Mouse (Mus musculus) CD8-positive naive resting alpha-beta T cell, adult 2 months (primary cell): ENCODE measurements around the gene Sec24c.
A peak's percentile ranks its signal among the peaks of the same experiment; 100 is the strongest.
"Not testable (repeated sequence)": the region's sequence is repeated elsewhere in the genome, so short reads cannot be mapped to it uniquely, and the experiment has no call there.

ENCODE experiments used
- DNase-seq, 2 experiments: peaks; one replicate each; pipeline ENCODE4 v3.0.0; 2022; ENCODE audit warnings: low read depth in 2 of 2, low spot score in 2 of 2

Sec24c gene

DNA sequence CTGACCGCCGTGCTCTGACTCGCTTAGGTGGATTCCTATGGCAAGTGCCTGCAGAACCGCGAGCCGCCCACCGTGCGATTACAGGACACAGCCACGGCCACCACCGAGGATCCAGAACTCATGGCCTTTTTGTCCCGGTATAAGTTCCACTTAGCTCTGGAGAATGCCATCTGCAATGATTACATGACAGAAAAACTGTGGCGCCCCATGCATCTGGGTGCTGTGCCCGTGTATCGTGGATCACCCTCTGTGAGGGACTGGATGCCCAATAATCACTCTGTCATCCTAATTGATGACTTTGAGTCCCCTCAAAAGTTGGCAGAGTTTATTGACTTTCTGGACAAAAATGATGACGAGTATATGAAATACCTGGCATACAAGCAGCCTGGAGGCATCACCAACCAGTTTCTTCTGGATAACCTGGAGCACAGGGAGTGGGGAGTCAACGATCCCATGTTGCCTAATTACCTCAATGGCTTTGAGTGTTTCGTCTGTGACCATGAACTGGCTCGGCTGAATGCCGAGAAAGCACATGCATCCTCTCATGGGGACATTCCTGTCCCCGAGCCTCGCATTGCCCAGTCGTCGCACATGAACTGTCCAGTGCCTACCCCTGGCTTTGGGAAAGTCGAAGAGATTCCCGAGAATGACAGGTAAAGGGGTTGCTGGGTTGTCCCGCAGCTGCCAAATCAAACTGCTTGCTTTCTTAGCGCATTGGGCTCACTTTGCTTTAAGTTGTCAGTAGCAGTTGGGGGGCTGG, 21.8 kb downstream of the Sec24c start:
- no peak for DNase-seq

DNA sequence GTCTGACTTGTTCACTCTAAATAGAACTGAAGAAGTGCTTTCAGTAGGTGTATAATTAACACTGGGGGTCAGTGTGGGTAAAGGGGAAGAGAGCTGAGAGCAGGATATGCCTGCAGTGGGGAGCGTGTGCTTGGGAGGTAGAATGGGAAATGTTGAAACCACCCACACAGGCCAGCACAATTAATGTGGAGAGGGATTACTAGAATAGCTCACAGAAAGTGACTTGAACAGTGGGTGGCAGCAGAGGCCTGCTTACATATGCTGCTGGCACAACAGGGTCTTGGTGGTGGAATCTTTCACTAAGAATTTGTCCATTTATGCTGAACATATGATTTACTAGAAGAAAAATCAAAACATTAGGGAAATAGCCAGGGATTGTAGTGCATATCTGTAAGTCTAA, 22.9 kb downstream of the Sec24c start:
- DNase-seq: peak; percentile 21 to 33

DNA sequence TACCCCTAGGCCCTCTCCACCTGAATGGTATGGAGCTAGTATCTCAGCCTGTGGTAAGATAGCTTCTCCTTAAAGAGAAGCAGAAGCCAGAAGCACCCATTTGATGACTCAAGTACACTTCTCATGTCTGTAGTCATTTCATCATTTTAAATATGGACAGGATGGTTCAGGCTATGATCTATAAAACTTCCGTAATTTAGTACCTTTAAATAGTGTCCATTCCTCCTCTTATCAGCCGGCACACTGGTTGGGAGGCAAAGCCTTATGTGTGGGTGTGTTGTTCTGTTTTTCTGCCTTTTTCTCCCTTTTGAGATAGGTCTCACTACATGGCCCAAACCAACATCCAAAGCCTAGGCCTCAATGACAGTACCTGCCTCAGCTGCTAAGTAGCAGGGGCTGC, 24.4 kb downstream of the Sec24c start:
- no peak for DNase-seq

DNA sequence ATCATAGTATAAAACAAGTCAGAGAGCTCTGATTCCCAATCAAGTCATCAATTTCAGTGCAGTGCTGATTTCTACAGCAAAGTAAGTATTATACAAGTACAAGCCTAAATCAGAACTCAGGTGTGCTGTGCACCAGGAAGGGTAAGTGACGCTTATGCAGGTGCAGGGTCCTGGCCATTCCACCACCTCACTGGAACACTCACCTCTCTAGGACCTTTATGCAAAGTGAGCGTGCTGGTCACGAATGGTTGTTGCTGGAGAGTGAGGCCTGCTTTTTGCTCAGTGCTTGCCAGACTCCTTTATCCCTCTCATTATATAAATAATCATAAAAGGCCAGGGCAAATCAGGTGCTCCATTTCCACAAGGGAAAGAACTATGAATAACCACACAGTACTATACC, 26.3 kb downstream of the Sec24c start:
- DNase-seq: no peak

DNA sequence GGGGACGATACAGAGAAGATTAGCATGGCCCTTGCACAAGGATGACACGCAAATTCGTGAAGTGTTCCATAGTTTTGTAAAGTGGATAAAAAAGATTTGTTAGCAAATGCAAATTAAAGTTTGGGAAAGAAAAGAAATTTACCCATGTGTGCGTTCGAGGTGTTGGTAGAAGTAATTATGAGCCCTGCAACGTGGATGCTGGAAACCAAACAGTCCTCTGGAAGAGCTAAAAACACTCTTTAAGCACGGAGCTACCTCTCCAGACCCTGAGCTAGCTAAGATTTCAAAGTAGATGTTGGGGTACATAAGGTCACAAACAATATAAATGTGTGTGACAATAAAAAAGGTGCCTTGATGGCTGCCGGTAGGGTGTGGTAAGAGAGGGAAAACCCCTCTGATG, 27.4 kb downstream of the Sec24c start:
- no peak for DNase-seq

DNA sequence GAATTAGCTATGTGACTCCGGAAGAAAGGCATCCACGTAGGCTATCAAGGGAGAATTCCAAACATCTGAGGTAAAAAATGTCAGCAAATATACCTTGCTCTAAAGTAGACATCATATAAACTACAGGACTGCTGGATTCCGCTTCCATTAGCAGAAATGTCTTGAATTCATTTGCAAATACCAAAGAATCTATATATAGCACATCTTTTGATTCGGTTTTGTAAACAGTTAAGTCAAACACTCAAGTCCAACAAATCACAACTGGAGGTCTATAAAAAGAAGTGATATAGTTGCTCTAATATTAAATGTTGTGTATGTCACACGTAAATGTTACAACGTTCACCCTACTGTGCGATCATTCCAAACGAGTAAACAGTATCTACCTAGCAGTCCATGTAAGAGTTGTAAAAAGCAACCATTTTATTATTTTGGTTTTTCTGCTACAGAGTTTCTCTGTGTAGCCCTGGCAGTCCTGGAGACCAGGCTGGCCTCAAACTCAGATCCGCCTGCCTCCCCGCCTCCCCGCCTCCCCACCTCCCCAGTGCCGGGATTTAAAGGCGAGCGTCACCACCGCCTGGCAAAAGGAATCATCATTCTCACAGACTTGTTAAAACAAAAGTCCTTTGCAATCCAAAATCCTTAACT, 28.1 kb downstream of the Sec24c start:
- DNase-seq: no peak

DNA sequence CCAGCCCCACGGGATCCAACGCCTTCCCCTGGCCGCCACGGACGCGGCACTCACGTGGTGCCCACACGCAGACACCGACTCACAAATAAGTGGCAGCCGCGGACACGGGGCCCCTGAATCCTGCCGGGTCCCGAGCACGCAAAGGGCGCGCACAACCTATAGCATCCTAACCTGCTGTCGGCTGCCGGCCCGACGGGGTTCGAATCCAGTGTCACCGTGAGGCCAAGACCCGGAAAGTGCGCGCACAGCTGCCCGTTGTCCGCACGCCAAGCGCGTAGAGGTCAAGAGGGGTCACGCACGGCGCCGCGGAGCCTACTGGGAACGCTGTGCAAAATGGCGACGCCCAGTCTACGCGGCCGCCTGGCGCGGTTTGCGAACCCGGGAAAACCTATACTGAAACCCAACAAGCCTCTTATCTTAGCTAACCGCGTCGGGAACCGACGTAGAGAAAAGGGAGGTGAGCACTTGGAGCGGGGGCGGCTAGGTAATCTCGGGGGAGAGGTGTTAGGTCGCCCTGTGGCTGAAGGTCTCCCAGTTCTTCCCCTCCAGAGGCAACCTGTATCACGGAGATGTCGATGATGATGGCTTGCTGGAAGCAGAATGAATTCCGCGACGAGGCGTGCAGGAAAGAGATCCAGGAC, 28.8 kb downstream of the Sec24c start, which contains the start of gene Chchd1:
Gene Chchd1 (plus strand): TSS at position 266 of the 641 bp plus-strand sequence.
- DNase-seq: peak; percentile 70 to 73

DNA sequence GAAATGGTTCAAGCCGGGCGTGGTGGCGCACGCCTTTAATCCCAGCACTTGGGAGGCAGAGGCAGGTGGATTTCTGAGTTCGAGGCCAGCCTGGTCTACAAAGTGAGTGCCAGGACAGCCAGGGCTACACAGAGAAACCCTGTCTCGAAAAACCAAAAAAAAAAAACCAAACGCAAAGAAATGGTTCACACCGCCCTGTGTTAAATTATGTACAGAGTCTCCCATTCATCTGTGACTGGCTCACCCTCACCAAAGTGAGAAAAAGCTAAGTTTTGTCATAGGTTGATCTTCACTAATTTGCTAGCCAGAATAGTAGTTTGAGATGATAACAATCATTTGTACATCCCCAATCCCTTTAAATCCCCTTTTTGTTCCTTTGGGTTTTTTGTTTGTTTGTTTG, 29.4 kb downstream of the Sec24c start:
- not testable (repeated sequence) for DNase-seq

DNA sequence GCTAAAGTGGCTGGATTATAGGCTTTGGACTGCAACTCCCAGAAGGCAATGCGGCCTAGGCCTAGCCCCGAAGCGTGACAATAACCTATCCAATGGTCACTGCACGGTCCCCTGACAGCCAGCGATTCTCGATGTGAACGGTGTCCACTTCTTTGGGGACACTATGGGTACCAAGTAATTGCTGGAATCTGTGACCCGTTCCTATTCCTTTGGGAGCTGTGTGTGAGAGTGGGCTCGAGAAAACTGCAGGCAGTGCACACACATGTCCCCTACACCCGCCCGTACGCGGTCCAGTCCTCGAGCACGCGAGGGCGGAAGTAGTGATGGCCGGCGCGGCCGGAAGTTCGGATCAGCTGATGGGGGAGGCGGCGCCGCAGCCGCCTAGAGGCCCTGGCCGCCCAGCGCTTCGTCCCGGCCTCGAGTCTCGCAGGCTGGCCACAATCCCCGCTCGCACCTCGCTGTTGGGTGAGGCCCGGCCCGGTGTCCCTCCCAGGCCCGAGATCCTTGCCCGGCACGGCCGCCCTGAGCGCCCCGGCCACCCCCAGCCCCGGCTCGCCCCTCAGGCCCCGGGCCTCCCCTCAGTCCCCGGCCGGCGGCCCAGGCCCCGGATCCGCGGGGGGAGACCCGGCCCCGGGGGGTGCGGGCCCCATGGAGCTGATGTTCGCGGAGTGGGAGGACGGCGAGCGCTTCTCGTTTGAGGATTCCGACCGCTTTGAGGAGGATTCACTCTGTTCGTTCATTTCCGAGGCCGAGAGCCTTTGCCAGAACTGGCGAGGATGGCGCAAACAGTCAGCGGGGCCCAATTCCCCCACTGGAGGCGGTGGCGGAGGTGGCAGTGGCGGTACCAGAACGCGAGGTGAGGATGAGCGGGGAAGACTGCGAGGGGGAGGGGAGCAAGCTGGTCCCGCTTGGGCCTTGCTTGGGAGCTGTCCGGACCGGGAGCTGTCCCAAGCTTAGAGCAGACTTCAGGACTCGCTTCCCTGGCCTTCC, 33.4 kb downstream of the Sec24c start, which contains the start of gene Zswim8:
Gene Zswim8 (plus strand): TSS at position 352 of the 990 bp plus-strand sequence.
- peak; percentile 42 to 49 for DNase-seq

DNA sequence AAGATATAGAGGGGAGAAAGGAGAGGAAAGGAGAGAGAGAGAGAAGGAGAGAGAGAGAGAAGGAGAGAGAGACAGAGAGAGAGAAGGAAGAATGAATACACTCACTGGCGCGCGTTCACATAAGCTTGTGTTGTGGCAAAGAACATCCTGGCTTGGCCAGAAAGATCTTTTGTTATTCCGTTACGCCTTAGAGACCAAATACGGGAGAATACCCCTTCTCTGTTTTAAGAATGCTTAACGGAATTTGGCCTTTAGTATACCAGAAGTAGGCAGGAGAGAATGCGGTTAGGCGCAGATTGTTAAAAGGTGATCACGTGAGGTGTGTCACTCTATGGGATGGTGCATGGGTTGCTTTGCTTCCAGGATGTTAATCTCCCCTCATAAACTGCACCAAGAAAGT, 34.1 kb downstream of the Sec24c start:
- peak; percentile 11 to 36 for DNase-seq

DNA sequence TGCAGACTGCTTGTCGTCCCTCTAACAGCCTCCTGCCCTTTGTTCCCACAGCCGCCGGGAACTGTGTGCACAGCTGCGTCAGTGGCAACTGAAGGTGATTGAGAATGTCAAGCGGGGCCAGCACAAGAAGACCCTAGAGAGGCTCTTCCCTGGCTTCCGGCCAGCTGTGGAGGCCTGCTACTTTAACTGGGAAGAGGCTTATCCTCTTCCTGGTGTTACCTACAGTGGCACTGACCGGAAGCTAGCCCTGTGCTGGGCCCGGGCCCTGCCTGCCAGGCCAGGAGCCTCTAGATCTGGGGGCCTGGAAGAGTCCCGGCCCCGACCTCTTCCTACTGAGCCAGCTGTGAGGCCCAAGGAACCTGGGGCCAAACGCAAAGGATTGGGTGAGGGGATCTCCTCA, 39.7 kb downstream of the Sec24c start:
- no peak for DNase-seq

DNA sequence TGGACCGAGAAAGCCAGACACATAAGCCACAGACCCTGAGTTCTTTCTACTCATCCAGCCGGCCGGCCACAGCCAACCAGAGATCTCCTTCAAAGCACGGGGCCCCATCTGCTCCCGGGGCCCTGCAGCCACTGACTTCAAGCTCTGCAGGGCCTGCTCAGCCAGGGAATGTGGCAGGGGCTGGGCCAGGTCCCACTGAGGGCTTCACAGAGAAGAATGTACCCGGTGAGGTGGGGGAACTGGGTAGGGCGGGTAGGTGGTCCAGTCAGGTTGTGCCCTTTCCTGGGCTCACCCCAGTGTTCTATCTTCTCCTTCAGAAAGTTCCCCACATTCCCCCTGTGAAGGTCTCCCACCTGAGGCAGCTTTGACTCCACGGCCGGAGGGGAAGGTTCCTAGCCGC, 44.3 kb downstream of the Sec24c start:
- DNase-seq: no peak

DNA sequence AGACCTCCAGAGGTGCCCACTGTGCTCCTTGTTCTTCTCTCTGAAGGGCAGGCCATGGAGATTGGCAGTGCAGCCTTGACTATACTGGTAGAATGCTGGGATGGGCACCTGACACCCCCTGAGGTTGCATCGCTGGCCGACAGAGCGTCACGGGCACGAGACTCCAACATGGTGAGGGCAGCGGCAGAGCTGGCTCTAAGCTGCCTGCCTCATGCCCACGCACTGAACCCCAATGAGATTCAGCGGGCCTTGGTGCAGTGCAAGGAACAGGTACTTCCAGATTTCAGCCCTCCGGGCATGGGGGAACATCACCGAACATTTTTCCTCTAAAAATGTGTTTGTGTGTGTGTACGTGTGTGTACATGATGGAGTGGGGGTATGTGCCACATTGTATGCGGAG, 45.7 kb downstream of the Sec24c start:
- DNase-seq: no peak

DNA sequence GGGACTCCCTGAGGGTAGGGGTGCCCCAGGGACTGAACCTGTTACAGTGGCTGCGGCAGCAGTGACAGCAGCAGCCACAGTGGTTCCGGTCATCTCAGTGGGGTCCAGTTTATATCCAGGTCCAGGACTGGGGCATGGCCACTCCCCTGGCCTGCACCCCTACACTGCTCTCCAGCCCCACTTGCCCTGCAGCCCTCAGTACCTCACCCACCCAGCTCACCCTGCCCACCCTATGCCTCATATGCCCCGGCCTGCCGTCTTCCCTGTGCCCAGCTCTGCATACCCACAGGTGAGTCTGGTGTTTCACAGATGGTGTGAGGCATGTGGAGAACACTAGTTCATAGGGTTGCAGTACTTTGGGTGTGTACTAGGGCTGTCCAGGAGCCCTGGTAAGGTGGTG, 47.3 kb downstream of the Sec24c start:
- DNase-seq: no peak

DNA sequence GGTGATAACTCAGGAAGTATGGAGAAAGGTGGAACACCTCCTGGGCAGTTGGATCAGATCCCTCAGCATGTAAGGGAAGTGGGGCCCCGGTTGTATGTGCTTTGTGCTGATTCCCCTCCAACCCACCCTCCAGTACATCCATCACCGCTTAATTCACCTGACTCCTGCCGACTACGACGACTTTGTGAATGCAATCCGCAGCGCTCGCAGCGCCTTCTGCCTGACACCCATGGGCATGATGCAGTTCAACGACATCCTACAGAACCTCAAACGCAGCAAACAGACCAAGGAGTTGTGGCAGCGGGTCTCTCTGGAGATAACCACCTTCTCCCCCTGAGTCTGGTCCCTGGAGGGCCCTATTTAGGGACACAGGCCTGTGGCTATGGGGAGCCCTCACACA, 48.9 kb downstream of the Sec24c start:
- no peak for DNase-seq

DNA sequence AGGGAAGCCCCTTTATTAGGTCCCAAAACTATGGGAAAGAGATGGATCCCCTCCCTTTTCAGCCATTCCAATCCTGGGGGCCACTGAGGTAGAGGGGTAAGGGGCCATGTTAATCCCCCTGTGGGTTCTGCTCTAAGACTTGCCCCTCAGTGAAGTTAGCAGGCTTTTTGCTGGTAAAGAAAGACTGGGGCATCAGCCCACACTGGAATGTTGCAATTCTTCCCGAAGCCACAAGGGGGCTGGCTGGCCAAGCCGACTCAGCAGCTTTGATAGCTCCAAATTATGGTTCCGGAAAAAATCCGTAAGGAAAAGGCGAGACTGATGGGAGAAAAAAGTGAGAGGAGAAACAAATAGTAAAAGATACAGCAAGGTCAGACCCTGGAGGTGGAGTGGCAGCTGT, 49.9 kb downstream of the Sec24c start:
- peak; percentile 22 to 45 for DNase-seq

DNA sequence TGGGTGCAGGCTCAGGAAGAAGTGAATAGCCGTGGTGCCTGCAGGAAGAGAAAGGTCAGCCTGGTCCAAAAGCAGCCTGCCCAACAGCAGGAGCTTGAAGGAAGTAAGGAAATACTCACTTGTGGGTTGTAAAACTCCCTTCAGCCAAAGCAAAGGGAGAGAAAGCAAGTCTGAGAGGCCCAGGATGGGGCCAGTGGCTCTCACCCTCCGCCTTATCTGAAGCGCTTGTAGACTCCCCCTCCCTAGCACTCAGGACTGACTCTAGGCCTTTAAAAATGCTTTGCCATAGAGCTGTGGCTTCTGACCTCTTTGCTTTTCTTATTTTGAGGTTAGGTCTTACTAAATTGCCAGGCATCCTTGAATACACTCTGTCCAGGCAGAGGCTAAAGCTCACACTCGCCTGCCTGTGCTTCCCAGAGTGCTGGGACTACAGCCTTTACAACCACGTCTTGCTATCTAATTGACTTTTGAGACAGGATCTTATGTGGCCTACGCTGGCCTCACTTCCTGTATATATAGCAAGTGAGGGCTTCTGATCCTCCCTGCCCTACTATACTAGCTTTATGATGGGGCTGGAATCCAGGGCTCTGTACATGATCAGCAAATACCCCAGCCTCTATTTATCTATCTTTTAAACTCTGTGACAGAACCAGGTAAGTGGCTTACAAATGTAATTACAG, 51.7 kb downstream of the Sec24c start:
- no peak for DNase-seq

DNA sequence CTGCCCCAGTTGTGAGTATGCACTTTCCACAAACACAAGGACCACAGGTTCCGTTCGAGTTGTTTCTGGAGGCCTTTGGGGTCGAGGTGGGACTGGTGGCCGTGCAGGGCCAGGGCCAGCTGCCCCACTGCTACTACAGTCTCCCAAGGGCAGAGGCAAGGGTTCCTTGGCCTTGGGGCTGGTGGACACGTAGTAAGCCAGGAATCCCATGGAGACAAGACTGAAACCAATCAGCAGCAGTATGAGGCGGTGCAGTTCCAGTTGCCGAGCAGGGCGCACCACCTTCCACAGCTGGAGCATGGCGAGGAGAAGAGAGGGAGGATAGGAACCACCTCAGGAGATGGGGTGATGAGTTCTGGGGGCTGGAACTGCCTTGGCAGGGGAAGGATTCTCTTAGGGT, 55.8 kb downstream of the Sec24c start:
- DNase-seq: no peak

DNA sequence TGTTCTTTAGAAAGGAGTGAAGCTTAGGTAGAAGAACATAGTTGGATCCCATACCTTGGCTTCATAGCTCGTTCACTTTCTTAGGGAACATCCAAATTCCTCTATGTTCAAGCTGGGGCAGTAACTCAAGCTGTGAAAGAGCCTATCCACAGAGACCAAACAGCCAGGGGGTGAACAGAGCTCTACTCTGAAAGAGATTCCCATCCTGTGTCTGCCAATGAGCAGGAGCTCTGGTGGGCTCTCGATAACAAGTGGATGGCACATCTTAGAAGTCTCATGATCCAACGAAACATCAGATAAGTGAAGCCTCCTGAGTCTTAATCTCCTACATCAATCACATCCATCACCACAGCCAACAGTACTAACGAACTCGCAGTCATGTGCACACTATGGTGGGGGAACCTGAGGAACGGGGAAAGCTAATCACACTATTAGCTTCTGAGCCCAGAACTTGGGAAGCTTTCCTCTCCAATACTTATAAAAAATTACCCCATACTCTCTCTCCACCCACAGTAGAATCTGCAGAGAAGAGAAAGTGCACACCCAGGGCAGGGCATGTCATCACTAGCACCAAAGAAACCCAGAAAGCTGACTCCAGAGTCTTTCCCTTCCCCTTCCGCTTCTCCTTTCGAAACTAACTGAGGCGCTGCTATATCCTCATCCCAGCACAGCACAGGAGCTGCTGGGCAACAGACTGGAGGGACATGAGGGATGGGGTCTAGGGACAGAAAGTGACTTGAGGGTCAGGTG, 56.9 kb downstream of the Sec24c start:
- no peak for DNase-seq
